Mouse (Mus musculus) testis, adult 2 months (tissue): ENCODE data around the gene Tff1.

ENCODE experiments used
- CTCF ChIP-seq: fragments of 200-500 bp; IDR thresholded peaks from 2 replicates; pipeline ENCODE4 v1.5.1; 2012; ENCODE audit warnings: low read depth, mild to moderate bottlenecking, inconsistent platforms, low read length, moderate library complexity; ENCODE audit not compliant: control insufficient read depth, insufficient read depth, insufficient replicate concordance
- POLR2A ChIP-seq: fragments of 200-500 bp; IDR thresholded peaks from 2 replicates; pipeline ENCODE4 v1.6.1; 2012; ENCODE audit warnings: low read depth, mild to moderate bottlenecking, inconsistent platforms, low read length, moderate library complexity; ENCODE audit not compliant: control insufficient read depth

DNA sequence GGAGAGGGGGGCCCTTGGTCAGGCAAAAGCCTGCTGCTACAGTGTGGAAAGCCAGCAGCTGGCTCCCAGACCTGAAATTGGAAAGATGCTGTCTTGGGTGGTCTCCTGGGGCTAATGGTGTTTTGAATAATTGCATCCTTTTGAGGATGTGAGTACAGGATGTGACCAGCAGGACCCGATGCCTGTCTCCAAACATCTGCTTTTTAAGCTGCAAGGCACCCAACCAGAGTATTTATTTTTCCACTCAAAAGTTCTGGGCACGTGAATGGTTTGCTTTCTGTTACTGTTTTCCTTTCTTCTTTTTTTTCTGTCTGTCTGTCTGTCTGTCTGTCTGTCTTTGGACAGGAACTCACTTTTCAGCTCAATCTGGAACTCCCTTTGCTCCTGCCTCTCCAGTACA lies 27.6 kb upstream of the Tff1 start:
- TF ChIP-seq CTCF = no peak
- TF ChIP-seq POLR2A = no peak
